In genomic region chr6:50835997-50836625, GRCm38 (mm10) we compare ENCODE assay signal across 27 mouse cellular contexts.
DNase-seq lines count a peak whose midpoint lies in the region; ATAC-seq and TF ChIP-seq lines count a peak whose summit lies in the region.
"Had no signal": no experiment of that assay in that cellular context is flagged by ENCODE, and none has a peak within 500 bp of the region (broad histone marks: within the 10 kb centered on the region; RNA-seq: fewer than 3 reads in every experiment).

No protein-coding gene starts in this region.

- no peaks in the 10 kb centered on the region for H3K4me1 ChIP-seq in kidney, embryonic 14.5 days (ENCODE audit: control insufficient read depth, insufficient read depth, low read length)
- no peaks in the 10 kb centered on the region for H3K4me1 ChIP-seq in liver, adult 2 months (ENCODE audit: control insufficient read depth, insufficient read depth, low read length)
- no peaks in the 10 kb centered on the region for H3K4me1 ChIP-seq in liver, postnatal 0 days (ENCODE audit: insufficient read depth)
- H3K4me1 ChIP-seq: embryonic facial prominence, embryonic 15.5 days; hindbrain, embryonic 13.5 days; liver, embryonic 13.5 days had no signal

- H3K79me2 ChIP-seq in liver, adult 2 months (ENCODE audit: control insufficient read depth, insufficient read depth, low read length), result no peaks in the 10 kb centered on the region

- no peak overlapping the region for H3K9ac ChIP-seq in kidney, embryonic 14.5 days (ENCODE audit: low read depth, low read length)
- H3K9ac ChIP-seq in liver, adult 2 months (ENCODE audit: low read depth, low read length), result no peak overlapping the region
- no peak overlapping the region for H3K9ac ChIP-seq in liver, postnatal 0 days (replicated peaks)
- H3K9ac ChIP-seq: embryonic facial prominence, embryonic 15.5 days; hindbrain, embryonic 13.5 days; liver, embryonic 13.5 days had no signal

- TF ChIP-seq CTCF in liver, adult 2 months (IDR thresholded peaks at IDR 0.05; ENCODE audit: low read depth, low read length), result no peak
- TF ChIP-seq CTCF in liver, postnatal 0 days (IDR thresholded peaks at IDR 0.05; ENCODE audit: low read depth), result no peak

- H3K9me3 ChIP-seq in kidney, embryonic 14.5 days (ENCODE audit: control insufficient read depth, low read length), result no peaks in the 10 kb centered on the region
- H3K9me3 ChIP-seq in liver, postnatal 0 days (ENCODE audit: low read length), result no peaks in the 10 kb centered on the region
- H3K9me3 ChIP-seq: embryonic facial prominence, embryonic 10.5 days; embryonic facial prominence, embryonic 15.5 days; hindbrain, embryonic 13.5 days; liver, embryonic 13.5 days had no signal

- WGBS in kidney, embryonic 14.5 days, result 36% methylated on average over 6 of the region's 6 CpGs
- 87% methylated on average over 6 of the region's 6 CpGs for WGBS in liver, adult 2 months
- WGBS in liver, postnatal 0 days (ENCODE audit: insufficient replicate concordance), result 61% methylated on average over 6 of the region's 6 CpGs

- no peaks in the 10 kb centered on the region for H3K36me3 ChIP-seq in kidney, embryonic 14.5 days (ENCODE audit: control insufficient read depth, insufficient read depth, low read length)
- no peaks in the 10 kb centered on the region for H3K36me3 ChIP-seq in liver, adult 2 months (ENCODE audit: control insufficient read depth, insufficient read depth, low read length)
- no peaks in the 10 kb centered on the region for H3K36me3 ChIP-seq in liver, postnatal 0 days (replicated peaks; ENCODE audit: insufficient read depth, low read length)
- H3K36me3 ChIP-seq: embryonic facial prominence, embryonic 10.5 days; embryonic facial prominence, embryonic 15.5 days; hindbrain, embryonic 13.5 days; liver, embryonic 13.5 days had no signal

- no peak overlapping the region for H3K4me2 ChIP-seq in kidney, embryonic 14.5 days (replicated peaks; ENCODE audit: low read depth, low read length)
- no peak overlapping the region for H3K4me2 ChIP-seq in liver, postnatal 0 days (ENCODE audit: low read depth, low read length)
- H3K4me2 ChIP-seq: embryonic facial prominence, embryonic 15.5 days; hindbrain, embryonic 13.5 days; liver, embryonic 13.5 days had no signal

- no peak for TF ChIP-seq POLR2A in liver, adult 2 months (IDR thresholded peaks at IDR 0.05; ENCODE audit: extremely low read depth, insufficient read depth, low read length)

- intact Hi-C loops in heart, postnatal 14 days (cut with DNase I), result no loop called here

- H3K27ac ChIP-seq in kidney, embryonic 14.5 days (ENCODE audit: low read depth, low read length), result no peak overlapping the region
- H3K27ac ChIP-seq in liver, adult 2 months (replicated peaks; ENCODE audit: insufficient read depth, low read depth, low read length), result no peak overlapping the region
- H3K27ac ChIP-seq in liver, postnatal 0 days (ENCODE audit: low read depth), result no peak overlapping the region
- H3K27ac ChIP-seq: embryonic facial prominence, embryonic 10.5 days; embryonic facial prominence, embryonic 15.5 days; gastrocnemius, adult 2 months; hindbrain, embryonic 13.5 days; layer of hippocampus, adult 2 months; left cerebral cortex, adult 2 months; liver, embryonic 13.5 days; macrophage had no signal

- DNase-seq in kidney, adult 9 months, result no peak
- peak; percentile 6 for DNase-seq in liver, adult 2 months (ENCODE audit: extremely low read depth, low read depth, low spot score)
- no peak for DNase-seq in liver, postnatal 0 days
- peak; percentile 74 for DNase-seq in fibroblast of lung, adult 2 months (ENCODE audit: low read depth)
- no peak for DNase-seq in retina, postnatal 1 day
- DNase-seq in heart, postnatal 14 days, result no peak
- DNase-seq: adrenal gland, postnatal 10 days; cerebellum, adult 11 months; cerebellum, adult 9-10 months; cerebellum, postnatal 36 days; gastrocnemius, adult 2 months; kidney, postnatal 36 days; liver, embryonic 13.5 days; lung, adult 2 months; lung, postnatal 10 days; midbrain, embryonic 14.5 days; right cerebral cortex, postnatal 14 days had no signal

- ATAC-seq in kidney, embryonic 14.5 days (ENCODE audit: low FRiP score, low TSS enrichment), result peak; percentile 84
- ATAC-seq in liver, postnatal 0 days, result no peak
- ATAC-seq: forebrain, embryonic 14.5 days; intestine, postnatal 0 days had no signal

- H3K27me3 ChIP-seq in kidney, embryonic 14.5 days (ENCODE audit: control insufficient read depth, insufficient read depth, low read length), result no peaks in the 10 kb centered on the region
- H3K27me3 ChIP-seq in liver, adult 2 months (ENCODE audit: control insufficient read depth, insufficient read depth, low read length), result no peaks in the 10 kb centered on the region; the same call in 1 of the 2 replicates
- H3K27me3 ChIP-seq in liver, postnatal 0 days (ENCODE audit: insufficient read depth, low read length), result no peaks in the 10 kb centered on the region
- H3K27me3 ChIP-seq: CH12.LX; embryonic facial prominence, embryonic 15.5 days; hindbrain, embryonic 13.5 days; liver, embryonic 13.5 days had no signal

- TF ChIP-seq EP300 in liver, postnatal 0 days (IDR thresholded peaks at IDR 0.05; ENCODE audit: low read depth), result no peak

- H3K4me3 ChIP-seq in kidney, embryonic 14.5 days (ENCODE audit: low read length), result no peak overlapping the region
- no peak overlapping the region for H3K4me3 ChIP-seq in liver, adult 2 months (ENCODE audit: insufficient read depth, low read depth, low read length)
- no peak overlapping the region for H3K4me3 ChIP-seq in liver, postnatal 0 days (ENCODE audit: low read depth, low read length)
- H3K4me3 ChIP-seq: embryonic facial prominence, embryonic 10.5 days; embryonic facial prominence, embryonic 15.5 days; gastrocnemius, adult 2 months; hindbrain, embryonic 13.5 days; layer of hippocampus, adult 2 months; left cerebral cortex, adult 2 months; liver, embryonic 13.5 days had no signal

Comparison
In these comparisons a context has a peak if more than half of its experiments do, and no peak if none do; other contexts are left out.
1. DNase-seq: peak in liver, adult 2 months (single experiment) and fibroblast of lung, adult 2 months (single experiment); none in kidney, adult 9 months (single experiment), liver, postnatal 0 days (single experiment), retina, postnatal 1 day (single experiment) and heart, postnatal 14 days (0 of 2).